Mouse (Mus musculus) 3134 (cell line): Measurements from ENCODE around the gene Wdr95.

ENCODE experiments used
- DNase-seq: peaks from one replicate; pipeline ENCODE4 v3.0.0-alpha.2; 2011; ENCODE audit warnings: low spot score; ENCODE audit not compliant: insufficient read length; ENCODE audit errors: extremely low read depth

Wdr95 gene

GRCm38 (mm10) chr5:149617776-149618425 is 89.4 kb downstream of the Wdr95 start:
- no peak for DNase-seq

GRCm38 (mm10) chr5:149622152-149622551 is 93.7 kb downstream of the Wdr95 start:
- DNase-seq = no peak

- DNase-seq = no peak
Observed at GRCm38 (mm10) chr5:149622644-149623043, 94.2 kb downstream of the Wdr95 start.

DNA sequence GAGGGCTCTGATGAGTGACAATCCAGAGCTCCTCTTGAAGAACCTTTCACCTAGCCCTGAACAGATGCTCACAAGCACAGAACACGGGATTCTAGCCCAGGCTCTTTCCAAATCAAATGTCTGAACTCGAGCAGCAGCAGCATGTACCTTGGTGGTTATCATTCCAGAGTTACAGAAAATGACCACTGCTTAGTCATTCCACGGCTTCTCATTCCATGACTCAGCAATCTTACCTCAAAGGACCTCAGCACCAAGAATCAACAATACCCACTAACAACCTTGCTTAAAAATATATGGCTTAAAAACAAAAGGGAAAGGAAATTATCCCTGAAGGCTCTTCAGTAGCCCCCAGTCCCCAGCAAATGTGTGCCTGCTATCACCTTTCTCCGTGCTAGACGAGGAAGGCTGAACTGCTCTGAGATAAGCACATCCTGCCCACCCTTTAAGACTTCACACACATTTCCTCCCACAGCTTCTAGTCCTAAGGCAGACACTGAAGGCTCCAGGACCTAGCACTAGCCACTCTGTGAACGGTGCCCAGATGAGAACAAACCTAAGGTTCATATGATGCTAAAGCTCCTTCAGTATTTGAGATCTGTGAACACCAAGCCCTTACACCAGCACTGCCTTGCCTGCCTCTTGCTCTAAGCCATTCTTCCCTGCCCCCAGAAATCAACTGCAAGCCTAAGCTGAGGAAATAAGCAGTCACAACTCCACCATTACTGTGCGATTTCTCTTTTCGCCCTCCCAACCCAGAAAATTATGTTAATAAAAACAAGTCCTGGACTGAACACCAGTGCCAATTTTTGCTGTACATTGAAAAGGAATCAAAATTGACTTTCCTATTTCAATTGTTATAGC is 95.6 kb downstream of the Wdr95 start:
- no peak for DNase-seq

GRCm38 (mm10) chr5:149625547-149625946 is 97.1 kb downstream of the Wdr95 start:
- DNase-seq = no peak

GRCm38 (mm10) chr5:149634409-149635035 is 106.0 kb downstream of the Wdr95 start:
- no peak for DNase-seq

GRCm38 (mm10) chr5:149635556-149635955 is 107.1 kb downstream of the Wdr95 start:
- DNase-seq = no peak

DNA sequence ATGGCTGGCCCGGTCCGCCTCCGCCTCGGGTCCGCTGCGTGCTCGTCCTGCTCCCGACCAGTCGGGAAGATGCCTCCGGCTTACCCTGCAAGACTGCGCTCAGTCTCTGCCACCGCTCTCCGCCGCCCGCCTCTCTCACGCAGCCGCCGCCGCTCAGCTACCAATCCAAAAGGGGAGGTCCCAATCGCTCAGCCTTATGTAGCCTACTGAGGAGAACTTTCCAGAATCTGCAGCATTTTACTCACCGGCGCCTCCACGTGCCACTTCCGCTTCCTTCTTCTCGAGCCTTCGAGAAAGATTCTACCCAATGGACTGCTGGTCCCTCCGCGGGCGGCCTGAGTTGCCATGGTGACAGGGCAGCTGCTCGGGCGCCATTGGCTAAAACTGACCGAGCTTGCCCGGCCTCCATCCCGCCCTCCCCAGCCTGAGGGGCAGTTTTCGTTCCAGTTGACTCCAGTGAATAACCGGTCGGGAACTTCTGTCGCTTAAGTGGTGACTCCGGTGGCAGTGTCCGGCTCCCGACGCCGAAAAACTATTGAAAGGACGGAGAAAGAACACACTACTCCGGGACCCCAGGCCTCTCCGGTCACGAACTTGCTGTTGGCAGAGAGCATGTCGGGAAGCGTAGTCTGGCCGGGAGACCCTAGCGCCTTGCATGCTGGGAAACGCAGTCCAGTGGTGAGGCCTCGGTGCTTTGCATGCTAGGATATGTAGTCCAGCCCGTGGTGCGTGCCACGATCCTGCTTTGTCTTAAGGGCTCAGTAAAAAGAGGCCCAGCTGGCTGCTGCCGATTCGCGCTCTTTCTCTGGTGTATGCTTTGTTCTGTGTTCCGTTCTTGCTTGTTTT is 107.8 kb downstream of the Wdr95 start, which contains the start of gene Hsph1:
Gene Hsph1, minus strand, starts transcription at position 302 of the 846 bp plus-strand sequence.
- DNase-seq = peak; percentile 99

- DNase-seq = no peak
Observed at GRCm38 (mm10) chr5:149637306-149637705, 108.8 kb downstream of the Wdr95 start.

- peak; percentile 82 for DNase-seq
Observed at GRCm38 (mm10) chr5:149641277-149641892, 112.9 kb downstream of the Wdr95 start.

- DNase-seq = peak; percentile 54
Observed at GRCm38 (mm10) chr5:149642366-149642765, 113.9 kb downstream of the Wdr95 start.

DNA sequence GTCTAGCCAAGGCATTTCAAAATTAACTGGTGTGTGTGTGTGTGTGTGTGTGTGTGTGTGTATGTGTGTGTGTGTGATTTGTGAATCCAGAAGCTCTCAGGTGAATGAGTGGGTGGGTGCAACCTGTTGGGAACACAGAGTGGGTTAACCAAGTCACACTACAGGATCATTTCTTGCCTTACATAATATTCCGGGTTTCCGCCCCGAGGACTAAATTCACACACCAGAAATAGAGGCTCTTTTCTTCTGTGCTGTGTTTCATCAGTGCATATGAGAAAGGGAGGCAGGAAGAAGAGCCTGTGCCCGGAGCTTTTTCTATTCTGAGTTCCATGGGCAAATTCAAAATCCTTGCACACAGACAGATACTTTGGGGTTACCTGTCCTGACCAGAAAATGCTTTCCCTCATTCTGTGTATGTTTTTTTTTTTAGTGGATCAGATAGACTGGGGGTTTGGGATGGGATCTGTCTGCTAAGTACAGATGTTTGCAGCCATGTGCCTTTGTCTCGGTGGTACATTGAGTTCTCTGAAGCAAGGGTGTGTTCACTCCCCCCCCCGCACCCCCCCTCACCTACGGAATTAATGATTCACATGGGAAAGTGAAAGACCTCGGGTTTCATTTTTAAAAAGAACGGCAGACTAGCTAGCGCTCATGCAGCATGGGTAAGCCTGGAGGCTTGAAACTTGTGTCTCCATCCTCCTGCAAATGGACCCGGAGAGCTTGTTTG is 114.5 kb downstream of the Wdr95 start:
- no peak for DNase-seq

DNA sequence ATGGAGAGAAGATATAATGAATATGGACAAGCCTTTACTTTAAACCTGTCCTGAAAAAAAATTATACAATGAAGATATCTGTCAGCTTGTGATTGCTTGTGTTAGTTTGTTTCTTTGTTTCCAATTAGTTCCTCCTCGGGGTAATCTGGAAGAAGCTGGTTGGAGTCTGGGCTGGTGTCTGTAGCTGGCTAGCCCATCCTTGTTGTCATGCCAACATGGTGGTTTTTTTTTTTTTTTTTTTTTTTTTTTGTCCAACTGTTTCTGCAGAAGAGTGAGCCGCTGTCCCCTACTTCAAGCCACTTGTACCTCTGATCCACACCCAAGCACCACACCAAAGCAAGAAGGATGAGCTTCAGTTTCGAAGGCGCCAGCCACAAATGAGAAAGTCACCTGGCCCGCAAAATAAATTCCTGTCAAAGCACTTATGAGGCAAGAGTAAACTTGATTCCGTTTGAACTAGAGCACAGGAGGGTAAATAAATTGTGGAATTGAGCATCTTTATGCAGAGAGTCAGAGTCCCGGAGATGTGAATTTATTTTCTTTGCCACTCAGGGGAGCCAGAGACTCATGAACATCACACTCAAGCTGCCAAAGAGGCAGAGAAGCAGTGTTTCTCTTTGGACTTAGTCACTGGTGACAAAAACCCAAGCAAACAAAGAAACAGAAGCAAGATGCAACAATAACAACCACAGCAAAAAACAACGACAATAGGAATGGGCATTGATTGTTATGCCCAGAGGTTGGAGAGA is 119.1 kb downstream of the Wdr95 start:
- no peak for DNase-seq

DNA sequence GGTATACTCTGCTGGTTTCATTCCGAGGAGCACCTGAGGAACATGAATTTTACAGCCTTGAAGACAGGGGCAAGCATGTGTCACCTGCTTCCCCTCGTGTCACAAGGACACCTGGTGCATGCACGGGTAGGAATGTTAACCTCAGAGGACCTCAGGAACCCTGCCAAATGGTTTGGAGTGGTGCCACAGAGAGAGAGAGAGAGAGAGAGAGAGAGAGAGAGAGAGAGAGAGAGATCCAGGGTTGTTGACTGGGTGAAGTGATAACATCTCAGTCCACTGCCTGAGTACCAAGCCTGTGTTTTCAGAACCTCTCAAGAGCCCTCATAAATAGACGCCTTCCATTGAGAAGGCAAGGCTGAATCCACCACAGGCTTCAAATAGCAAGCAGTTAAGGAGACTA is 119.7 kb downstream of the Wdr95 start:
- no peak for DNase-seq

- DNase-seq = no peak
Observed at GRCm38 (mm10) chr5:149648895-149649406, 120.5 kb downstream of the Wdr95 start.

DNA sequence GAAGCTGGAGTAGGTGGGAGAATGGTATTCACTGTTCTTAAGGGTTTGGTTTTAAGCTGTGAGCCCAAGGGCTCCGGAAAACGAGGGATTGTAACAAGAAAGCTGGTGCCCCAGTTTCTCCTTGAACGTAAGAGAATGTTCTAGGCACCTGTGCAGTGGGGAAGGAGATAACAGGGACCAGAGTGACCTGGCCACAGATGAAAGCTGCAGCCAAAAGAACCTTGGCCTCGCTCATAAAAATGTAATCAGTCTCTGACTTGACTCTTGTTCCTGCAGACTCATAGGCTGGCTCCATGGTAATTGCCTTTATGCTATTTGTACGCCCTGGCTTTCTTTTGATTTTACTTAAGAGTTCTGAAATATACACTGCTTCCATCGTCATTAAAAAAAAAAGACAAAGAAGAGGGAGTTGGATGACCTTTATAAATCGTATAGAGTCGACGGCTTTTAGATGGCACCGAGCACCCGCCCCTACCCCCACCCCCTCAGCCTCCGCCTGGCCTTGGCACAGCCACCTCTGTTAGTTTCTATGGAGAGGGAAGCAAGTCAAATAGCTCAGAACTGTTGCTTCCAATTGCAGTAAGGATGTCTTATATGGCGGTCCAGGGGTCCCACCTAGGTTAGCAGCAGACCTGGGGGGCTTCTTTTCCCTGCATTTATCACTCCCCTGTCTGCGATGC is 121.2 kb downstream of the Wdr95 start:
- DNase-seq = no peak

DNA sequence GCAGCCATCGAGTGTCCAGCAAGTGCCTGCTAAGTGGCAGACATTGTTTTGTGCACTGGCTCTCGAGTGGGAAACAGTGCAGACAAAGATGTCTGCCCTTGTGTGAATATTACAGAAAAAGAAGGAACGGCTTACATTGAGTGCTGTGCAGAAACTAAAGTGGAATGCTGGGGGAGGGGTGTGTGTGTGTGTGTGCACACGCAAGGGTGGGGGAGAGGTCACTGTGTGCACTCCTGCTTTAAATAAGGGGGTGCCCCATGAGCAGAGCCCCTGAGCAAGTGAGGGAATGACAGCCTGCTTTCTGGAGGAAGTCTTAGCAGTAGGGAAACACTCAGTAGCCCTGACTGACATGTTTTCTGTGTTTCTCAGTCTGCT is 121.7 kb downstream of the Wdr95 start:
- DNase-seq = no peak

DNA sequence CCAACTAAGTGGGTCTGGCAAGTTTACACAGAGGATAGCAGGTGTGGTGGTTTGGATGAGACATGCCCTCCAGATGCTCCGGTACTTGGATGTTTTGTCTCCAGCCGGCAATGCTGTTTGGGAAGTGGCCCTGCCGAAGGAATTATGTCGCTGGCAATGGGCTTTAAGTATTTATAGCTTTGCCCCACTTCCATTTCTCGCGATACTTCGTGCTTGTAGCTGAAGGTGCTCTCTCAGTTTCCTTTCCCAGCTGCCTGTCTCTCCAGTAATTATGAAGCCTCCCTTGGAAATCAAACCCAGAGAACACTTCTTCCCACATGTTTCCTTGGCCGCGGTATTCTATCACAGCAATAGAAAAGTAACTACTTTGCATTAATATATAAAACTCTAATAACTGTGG is 127.2 kb downstream of the Wdr95 start:
- no peak for DNase-seq
